Mouse (Mus musculus): ENCODE measurements around the gene Wdr91.

The Wdr91 gene

GRCm38 (mm10) chr6:34879911-34880475 is 30.7 kb downstream of the Wdr91 start:
- in situ Hi-C loops (cut with MboI, MseI): no loop called here

DNA sequence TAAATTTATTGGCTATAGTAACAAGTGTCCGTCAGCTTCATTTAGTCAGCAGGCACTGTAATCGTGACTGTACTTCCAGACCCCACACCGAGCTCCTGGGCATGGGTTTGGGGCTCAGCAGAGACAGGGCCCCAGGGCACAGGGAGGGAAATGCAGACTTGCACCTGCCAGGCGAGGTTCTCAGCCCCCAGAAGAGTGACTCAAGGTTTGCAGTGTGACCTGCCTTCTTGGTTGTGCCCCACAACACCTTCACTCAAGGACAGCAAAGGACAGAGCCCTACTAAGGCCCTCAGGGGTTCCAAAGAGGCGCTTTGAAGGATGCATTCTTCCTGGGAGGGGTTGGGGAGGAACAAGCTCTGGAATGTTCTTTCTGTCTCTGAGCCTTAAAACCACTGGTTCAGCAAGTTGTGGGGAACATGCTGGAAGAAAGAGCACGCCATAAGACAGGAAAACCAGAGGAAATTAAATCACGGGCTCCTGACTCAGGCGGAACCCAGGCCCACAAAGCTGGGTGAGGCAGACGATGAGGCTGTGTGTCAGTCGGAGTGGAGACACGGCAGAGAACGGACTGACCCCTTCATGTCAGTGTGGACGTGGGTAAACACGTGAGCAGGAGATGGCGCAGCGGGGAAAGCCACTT is 31.5 kb downstream of the Wdr91 start:
- in situ Hi-C loops (cut with MboI, MseI): no loop called here

DNA sequence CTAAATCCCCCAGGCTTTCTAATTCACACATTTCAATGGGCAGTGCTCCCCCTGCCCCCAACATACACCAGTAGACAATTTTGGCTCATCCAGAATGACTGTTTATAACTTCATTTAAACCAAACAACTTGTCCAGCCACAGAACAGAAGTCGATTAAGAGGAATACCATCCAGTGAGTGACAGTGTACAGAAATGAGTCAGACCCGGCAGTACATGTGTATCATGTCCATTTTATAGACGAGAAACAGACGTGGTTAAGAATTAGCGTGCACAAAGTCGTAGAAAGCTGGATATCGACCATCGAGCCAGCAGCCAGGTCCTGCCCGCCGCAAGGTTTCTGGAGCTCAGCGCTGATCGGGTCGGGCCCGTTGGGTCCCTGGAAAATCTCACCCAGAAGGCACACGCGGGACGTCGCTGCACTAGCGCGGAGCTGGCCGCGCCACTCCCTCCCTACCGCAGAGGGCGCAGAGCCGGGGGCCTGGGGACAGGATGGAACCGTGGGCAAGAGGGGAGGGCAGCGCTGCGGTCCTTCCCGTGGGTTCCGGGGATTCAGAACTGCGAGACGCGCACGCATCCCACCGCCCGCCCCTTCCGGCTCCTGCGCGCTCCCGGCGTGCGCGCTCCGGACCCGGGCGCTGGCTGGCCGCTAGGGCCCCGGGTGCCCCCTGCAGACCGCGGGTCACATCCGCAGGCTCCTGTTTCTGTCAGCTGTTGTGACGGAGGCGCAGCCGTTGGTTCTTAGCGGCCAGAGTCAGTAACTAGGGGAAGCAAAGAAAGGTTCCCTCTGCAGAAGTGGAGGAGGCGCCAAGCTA is 33.0 kb downstream of the Wdr91 start, which contains the start of gene Cyren:
Cyren (minus strand) TSS at position 552 of the 813 bp plus-strand sequence.
- in situ Hi-C loops (cut with MboI, MseI): no loop called here

DNA sequence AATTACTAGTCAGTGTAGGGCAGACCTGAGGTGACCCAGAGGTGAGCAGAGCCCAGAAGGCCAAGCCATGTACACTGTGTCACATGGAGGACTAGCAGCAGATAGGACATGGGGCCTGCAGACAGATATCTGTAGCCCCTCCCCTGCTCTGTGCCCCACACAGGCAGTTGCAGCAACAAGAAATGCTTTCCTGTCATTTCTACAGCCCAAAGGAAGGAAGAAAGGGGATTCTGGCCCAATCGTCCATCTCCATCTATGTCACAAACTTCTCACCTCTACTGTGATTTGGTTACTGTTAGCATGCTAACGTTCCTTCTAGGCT is 33.9 kb downstream of the Wdr91 start:
- in situ Hi-C loops (cut with MboI, MseI): no loop called here

GRCm38 (mm10) chr6:34875966-34876834 is 34.5 kb downstream of the Wdr91 start:
- in situ Hi-C loops (cut with MboI, MseI): no loop called here

DNA sequence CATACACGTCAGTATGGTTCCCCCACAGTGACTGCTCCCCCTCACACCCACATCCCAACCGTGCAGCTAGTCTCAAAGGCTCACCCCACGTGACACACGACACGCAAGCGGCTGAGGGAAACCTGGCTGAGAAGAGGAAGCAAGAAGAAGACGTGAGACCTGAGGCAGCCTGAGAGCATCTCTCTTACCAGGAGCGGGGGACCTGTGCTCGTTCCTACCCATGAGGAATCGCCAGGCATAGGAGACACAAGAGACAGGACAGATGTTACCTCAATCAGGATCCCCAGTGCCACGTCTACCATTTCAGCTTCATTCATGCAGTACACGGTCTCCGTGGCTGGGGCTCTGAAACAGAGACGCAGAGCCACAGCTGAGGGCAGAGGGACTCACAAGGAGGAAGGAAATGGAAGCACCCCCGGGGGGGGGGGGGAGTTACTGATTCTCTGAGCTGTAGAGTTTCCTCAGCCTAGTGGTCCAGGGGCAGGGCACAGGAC is 35.4 kb downstream of the Wdr91 start:
- in situ Hi-C loops (cut with MboI, MseI): no loop called here

GRCm38 (mm10) chr6:34874101-34874921 is 36.4 kb downstream of the Wdr91 start:
- in situ Hi-C loops (cut with MboI, MseI): no loop called here

GRCm38 (mm10) chr6:34872871-34873270 is 37.8 kb downstream of the Wdr91 start:
- in situ Hi-C loops (cut with MboI, MseI): no loop called here

GRCm38 (mm10) chr6:34871929-34872328 is 38.7 kb downstream of the Wdr91 start:
- in situ Hi-C loops (cut with MboI, MseI): no loop called here

DNA sequence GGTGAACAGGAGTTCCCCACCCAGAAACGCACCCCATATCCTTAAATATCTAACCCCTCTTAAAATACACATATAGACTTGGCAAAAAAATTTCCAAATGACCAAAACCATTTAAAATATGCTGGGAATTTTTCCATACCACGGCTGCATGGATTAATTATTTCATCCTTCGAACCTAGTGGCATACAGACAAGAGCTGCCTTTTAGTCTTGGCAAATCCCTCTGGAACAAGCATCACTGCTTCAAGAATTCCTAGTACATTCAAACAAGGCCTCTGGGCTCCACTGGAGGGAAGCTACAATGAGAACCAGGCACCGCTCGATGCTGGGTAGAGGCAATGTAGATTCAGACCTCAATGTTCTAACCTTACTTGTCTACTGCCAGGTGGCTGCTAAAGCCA is 40.0 kb downstream of the Wdr91 start:
- in situ Hi-C loops (cut with MboI, MseI): no loop called here

- in situ Hi-C loops (cut with MboI, MseI): no loop called here
These were observed 40.5 kb downstream of the Wdr91 start for GRCm38 (mm10) chr6:34870136-34870535.

DNA sequence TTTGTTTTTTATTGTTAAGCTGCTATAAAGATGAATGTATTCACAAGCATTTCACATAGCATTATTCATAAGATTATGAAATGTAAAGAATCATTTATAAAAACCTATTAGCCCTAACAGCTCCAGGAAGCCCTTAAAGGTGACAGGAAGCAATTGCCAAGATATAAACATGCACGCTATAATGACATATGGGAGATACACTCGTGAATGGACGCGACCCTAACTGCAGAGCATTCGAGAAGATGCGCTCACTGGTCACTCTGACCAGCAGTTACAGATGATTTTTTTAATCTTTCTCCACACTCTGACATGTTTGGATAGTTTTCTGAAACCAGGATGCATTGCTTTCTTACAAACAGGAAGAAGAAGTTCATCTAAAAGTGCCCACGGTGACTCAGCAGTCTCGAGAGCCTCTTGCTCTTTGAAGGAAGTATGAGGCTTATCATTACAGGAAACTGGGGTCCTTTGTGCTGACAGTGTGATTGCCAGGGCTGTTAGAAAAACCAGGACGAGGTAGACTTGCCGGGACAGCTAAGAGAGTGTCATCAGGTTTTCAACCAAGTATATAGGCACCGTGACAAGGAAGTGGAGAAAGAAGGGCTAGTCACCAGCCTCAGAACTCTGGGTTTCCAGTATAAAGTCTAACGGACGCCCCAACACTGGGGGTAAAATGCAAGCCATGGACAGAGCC is 41.3 kb downstream of the Wdr91 start:
- in situ Hi-C loops (cut with MboI, MseI): no loop called here

DNA sequence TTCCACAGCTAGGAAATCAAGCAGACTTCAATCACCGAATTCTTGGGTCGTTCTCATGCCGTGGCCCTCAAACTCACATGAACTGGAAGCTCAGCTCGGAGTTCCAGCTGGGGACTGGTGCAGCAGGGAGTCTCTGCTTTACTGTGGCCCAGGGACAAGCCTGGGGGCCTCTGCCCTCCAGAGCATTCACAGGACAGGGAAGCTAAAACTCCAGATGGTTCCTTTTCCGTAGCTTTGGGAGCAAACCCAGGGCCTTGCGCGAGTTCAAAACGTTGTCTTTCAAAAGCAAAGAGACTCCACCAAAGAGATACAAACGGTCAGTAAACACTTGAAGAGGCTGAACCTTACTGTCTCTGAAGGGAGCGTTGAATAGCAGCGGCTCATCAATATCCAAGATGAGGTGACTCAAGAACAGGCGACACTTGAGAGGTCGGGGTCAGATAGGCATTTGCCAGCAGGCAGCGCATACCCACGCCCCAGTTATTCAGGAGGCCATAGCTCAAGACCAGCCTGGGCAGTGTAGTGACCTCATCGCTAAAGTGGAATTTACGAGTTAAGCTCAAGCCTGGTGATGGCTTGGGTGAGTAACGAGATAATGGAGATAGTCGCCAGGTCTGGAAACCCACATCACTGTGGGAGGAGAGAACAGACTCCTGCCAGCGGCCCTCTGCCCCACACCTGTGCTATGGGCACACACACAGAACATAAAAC is 42.0 kb downstream of the Wdr91 start:
- in situ Hi-C loops (cut with MboI, MseI): no loop called here

- in situ Hi-C loops (cut with MboI, MseI): no loop called here
These were observed 42.7 kb downstream of the Wdr91 start for GRCm38 (mm10) chr6:34867995-34868350.

DNA sequence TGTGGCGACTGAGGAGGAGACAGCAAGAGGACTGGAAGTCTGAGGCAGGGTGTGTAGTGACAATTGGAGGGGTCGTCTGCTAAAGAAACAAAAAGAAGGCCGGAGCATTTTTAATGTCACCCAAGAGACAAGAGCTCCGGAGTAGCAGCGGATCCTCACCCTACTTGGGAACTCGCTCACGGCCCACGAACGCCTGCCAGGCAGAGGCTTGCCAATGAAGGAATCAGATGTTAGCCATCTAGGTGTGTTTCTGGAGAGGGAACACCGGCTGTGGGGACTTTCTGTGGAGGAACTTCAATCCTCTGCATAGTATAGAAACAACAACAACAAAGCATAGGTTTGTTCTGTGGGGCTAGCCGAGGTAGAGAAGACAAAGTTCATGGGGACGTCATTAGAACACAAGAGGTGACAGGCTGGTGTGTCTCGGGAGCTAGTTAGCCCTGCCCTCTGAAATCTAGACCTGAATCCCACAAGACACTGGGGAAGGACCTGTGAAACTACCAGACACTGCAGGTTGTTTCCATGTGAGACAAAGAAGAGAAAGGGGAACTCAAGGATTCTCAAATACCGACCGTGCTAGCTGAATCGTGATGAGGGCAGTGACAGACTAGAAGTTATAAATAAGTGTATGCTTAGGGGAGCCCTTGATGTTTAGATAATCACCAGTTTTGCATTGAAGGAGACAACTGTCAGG is 43.2 kb downstream of the Wdr91 start:
- in situ Hi-C loops (cut with MboI, MseI): no loop called here

- in situ Hi-C loops (cut with MboI, MseI): no loop called here
These were observed 43.9 kb downstream of the Wdr91 start for GRCm38 (mm10) chr6:34866786-34867185.

- in situ Hi-C loops (cut with MboI, MseI): no loop called here
These were observed 44.7 kb downstream of the Wdr91 start for GRCm38 (mm10) chr6:34865711-34866593.

GRCm38 (mm10) chr6:34865213-34865612 is 45.5 kb downstream of the Wdr91 start:
- in situ Hi-C loops (cut with MboI, MseI): no loop called here
